Mouse (Mus musculus): ENCODE measurements around the gene Igfbp3. TPM values are rescaled to one million over a fixed set of nuclear protein-coding genes. Genes with fewer than 3 reads are reported as not detected.
"Not testable (repeated sequence)": the region's sequence is repeated elsewhere in the genome, so short reads cannot be mapped to it uniquely, and the experiment has no call there.

Igfbp3 gene
- 10 to 100 TPM in 1 of 2 experiments, 1 to 10 TPM in 1; 8.5 to 12.3 TPM for total RNA-seq (2021)

DNA sequence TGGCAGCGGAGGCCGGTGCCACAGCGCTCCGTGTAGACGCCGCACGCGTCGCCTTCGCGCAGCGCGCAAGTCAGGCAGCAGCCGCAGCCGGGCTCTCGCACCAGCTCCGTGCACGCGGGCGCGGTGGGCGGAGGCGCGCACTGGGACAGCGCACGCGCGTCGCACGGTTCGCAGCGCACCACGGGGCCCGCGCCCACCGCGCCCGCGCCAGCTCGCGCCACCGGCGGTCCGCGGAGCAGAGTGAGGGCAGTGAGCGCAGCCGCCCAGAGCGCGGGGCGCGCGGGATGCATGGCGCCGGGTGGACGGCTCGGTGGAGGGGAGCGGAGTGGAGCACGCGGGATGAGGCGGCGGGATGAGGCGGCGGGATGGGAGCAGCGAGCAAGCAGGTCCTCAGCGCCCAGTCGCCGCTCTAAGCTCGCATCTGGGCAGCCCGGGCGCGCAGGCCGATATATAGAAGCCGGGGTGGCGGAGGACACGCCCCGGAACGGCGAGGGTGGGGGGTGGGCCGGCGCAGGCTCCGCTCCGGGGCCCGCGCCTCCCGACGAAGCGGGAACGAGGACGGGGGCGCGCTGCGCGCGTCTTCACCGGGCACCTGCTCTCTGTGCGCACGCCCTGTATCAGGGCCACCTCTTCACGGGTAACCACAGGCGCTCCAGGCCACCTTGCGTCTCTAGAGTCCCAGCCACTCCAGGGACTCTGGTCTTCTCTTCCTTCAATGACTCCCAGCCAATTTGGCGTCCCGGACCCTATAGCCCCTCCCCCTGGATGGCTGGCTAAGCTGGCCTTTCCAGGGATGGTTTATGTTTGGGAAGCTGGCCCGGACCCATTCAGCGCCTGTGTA lies at the start of gene Igfbp3:
Gene Igfbp3 (minus strand): TSS at position 423 of the 841 bp plus-strand sequence.
- intact Hi-C loops (cut with DNase I), result loop anchor here (2.0 to 10.0 kb wide), 5 partner anchors 123 to 1087 kb away; no protein-coding TSS in a partner anchor
- peak; percentile 83 to 90 for DNase-seq (ENCODE audit: low spot score in 2 of 2)

DNA sequence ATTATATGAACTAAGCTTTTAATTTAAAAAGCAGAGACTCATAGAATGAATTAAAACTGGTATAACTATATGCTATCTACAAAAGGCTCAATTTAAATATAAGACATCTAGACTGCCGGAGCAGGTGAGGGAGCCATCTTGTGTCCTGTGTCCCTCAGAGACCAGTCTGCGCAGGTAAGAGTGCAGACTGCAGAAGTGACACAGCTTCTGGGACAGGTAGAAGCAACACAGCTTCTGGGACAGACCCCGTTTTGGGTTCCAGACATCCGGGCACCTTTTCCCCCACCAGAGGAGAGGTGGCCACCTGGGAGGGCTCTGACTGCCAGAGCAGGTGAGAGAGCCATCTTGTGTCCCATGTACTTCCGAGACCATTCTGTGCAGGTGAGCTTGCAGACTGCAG lies 37.1 kb upstream of the Igfbp3 start:
- intact Hi-C loops (cut with DNase I), result no loop called here

DNA sequence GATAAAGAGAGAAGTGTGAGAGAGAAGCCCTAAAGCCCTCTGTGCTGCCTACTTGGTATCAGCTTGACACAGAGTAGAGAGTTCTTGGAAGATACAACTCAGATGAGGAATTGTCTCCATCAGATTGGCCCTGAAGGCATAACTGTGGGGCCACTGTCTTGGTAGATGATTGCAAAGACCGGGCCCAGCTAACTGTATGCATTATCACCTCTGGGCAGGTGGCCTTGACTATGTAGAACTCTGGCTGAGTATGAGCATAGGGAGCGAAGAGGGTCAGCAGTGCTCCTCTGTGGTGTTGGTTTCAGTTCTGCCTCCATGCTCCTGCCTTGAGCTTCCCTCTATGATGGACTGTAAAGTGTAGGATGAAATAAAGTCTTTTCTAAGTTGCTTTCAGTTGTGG lies 36.7 kb upstream of the Igfbp3 start:
- DNase-seq (ENCODE audit: low spot score in 2 of 2), result no peak
- intact Hi-C loops (cut with DNase I), result no loop called here

More for the DNA sequence above, 37.1 kb upstream of the Igfbp3 start:
- no peak for DNase-seq (ENCODE audit: low spot score in 2 of 2)

DNA sequence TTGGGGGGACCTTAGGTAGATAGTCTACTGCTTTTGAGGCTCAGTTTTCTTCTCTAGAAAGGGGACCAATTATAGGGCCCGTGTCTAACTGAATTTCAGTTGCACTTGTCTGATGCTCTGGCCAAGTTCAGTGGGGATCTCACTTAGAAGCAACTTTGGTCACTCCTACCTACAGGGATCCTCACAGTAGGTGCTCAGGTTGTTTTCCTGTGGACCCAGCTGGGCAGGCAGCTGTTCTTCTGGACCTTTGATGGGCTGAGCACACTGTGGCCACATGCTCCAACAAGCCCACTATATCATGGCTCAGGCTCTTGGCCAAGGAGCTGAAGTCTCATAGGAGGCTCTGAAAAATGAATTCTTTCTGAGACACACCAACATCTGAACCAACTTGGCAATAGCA lies 31.1 kb upstream of the Igfbp3 start:
- intact Hi-C loops (cut with DNase I), result no loop called here
- no peak for DNase-seq (ENCODE audit: low spot score in 2 of 2)

DNA sequence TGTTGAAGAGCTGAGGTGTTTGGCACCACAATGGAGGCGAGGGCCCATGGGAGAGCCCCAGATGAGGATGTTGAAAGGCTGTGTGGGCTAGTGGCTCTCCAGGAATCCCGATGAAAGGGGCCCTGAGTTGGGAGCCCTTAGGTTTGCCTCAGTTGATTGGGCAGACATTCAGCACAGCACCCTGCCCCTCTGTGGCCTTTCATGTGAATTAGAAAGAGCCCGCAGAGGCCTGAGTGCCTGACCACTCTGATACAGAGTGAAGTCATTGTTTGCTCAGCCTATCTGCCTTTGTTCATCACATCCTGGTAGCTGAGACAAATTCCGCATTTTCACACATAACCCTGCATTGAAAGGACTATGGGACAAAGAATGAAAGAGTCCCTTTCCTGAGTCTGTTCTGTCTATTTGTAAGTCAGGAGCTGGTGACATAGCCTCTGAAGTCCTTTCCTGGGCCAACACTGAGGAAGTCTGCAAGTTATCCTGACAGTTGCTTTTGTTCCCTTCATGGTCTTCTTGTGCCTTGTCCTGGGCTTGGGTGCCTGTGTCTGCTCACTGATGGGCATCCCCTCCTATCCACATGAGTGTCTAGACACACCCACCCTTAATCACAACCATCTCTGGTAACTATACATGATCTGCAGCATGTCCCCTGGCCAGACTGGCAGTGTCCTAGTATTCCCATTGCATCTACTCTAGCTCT lies 25.5 kb upstream of the Igfbp3 start:
- intact Hi-C loops (cut with DNase I), result no loop called here

DNA sequence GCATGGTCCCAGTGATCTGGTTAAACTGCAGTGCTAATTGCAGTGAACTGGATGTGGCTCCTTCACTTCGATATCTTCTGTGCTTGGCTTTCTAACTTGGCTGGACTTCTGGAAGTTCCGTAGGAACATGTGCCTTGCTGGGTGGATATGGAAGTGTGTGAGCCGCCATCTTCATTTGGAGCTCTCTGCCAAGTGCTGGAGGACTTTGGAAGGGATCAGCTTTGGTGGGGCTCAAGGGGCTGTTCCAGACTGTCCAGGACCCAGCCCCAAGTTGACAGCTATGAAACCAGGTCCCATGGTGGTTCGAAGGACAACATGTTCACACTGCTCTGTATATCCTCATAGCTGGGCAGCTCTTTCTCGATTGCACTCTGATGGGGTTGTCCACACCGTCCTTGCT lies 24.8 kb upstream of the Igfbp3 start:
- intact Hi-C loops (cut with DNase I), result no loop called here
- no peak for DNase-seq (ENCODE audit: low spot score in 2 of 2)

More for the DNA sequence above, 25.5 kb upstream of the Igfbp3 start:
- no peak for DNase-seq (ENCODE audit: low spot score in 2 of 2)

DNA sequence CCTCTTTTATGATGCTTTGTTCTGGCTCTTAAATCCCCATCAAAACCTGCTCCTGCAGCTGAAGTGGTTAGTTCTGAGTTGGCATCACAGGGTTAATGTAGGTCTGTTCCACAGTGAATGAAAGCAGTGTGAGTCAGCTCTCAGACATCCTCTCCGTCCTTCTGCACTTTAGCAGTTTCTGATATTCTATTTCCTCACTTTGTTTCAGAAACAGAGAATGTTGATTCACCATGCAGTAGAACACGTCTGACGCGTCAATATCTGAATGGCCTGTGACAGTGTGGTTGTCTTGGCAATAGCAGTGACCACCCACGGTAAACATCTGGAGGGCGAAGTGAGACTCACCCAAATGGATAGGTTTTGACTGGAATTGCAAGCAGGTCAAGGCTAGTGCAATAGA lies 24.0 kb upstream of the Igfbp3 start:
- DNase-seq (ENCODE audit: low spot score in 2 of 2), result no peak
- intact Hi-C loops (cut with DNase I), result no loop called here

DNA sequence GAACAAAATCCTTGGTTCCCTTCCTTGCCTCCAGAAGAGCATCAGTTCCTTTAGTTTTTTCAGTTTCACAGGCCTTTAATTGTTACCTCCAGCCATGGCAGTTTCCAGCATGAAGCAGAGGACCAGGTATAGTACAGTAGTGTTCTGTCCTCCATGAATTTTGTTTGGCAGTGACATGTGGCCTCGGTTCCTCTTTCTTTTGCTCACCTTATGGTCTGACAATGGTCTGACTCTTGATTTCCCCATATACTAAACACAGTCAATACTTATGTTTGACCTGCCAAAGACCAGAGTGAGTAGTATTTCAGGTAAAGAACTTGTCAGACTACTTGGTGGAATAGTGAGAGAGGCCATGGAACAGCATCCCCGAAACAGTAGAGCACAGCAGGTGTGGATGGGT lies 23.0 kb upstream of the Igfbp3 start:
- no peak for DNase-seq (ENCODE audit: low spot score in 2 of 2)
- intact Hi-C loops (cut with DNase I), result no loop called here

DNA sequence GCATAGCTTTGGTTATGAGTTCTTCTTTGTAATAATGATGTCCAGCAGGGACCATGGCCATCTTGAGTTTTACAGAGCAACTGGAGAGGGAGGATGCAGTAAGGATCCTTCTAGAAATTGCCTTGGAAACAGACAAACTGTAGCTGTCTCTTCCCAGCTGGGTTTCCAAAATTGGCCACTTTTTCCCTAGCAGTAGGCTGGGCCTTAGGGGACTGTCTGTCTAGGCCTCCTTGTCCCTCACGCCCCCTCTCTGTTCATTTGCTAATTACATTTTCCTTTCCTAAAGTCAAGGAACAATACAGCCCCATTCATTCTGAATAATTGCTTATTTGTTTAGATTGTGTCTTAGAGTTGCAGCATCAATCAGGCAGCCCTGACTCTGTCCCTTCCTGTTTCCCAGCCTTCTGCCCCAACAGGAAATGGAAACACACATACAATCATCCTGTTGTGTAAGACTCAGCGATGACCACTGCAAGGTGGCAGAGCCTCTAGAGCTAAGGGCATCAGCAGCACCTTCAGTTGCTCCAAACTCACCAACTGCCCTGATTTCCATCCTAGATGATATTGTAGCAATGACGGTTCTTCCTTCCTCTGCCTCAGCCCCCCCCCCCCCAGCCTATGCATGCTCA lies 21.4 kb upstream of the Igfbp3 start:
- no peak for DNase-seq (ENCODE audit: low spot score in 2 of 2)
- intact Hi-C loops (cut with DNase I), result no loop called here

DNA sequence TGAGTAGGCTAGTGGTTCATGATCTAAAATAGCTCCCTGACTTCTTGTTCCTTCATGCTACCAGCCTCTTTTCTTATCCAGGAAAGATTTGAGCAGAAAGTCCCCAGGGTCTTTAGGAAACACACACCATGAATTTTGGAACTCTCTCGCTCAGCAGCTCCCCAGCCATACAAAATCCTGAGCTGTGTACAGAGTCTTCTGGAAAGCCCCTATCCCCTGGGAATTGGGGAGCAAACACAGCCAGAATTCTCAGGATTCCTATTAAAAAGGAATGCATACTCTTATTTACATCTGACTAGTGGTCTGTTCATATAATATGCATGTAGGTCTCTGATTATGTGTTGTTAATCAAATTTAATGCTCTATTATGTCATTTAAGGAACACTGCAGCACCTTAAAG lies 20.7 kb upstream of the Igfbp3 start:
- intact Hi-C loops (cut with DNase I), result no loop called here
- DNase-seq (ENCODE audit: low spot score in 2 of 2), result no peak

DNA sequence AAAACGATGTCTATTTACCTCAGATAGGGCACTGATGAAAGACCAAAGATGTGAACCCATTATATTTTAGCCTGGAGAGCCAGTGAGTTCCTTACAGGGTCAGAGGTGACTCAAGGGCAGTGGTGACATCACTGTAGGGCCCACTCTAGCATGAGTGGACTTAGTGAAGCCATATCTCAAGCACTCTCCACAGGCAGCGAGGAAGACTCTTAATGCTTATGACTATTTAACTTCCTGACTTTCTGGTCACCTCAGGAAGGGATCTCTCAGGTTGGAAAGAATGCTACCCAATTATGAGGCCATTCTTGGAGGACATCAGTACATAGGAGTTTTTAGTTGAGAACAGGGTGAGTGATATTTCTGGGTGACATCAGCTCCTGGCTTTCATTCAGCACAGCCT lies 19.6 kb upstream of the Igfbp3 start:
- intact Hi-C loops (cut with DNase I), result no loop called here
- no peak for DNase-seq (ENCODE audit: low spot score in 2 of 2)

DNA sequence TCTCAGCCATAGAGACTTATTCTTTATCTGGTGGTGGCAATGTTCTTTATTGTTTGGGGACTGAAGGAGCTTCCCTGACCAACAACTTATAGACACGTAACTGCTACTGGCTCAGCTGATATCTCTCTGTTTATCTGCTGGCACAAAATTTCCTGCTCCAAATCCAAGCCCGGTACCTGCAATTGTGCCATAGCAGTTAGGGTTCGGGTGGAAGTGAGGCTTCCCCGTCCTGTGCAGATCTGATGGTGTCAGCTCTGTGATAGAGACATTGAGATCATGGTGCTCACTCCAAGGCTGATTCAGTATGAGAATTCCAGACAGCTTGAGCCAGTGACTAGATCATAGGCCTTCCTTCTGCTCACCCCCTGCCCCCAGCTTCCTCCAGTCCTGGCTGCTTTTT lies 18.2 kb upstream of the Igfbp3 start:
- no peak for DNase-seq (ENCODE audit: low spot score in 2 of 2)
- intact Hi-C loops (cut with DNase I), result no loop called here

DNA sequence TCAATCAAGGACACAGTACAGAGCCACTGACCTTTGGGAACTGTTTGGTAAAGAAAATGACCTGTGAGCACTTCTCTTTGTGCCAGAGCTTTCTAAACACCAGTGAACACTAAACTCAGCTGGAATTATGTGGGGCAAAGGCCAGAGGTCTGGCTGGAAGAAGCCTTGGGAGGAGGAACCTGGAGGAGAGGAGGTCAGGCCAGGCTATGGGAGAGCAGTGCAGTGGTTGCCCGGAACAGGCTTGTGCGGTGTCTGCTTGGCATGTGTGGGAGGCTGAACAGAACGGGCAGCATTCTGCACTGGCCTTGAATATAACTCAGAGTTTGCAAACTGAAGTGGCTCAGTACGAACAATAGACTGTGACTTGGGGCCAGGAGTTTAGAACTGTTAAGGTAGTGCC lies 16.3 kb upstream of the Igfbp3 start:
- intact Hi-C loops (cut with DNase I), result no loop called here
- no peak for DNase-seq (ENCODE audit: low spot score in 2 of 2)

DNA sequence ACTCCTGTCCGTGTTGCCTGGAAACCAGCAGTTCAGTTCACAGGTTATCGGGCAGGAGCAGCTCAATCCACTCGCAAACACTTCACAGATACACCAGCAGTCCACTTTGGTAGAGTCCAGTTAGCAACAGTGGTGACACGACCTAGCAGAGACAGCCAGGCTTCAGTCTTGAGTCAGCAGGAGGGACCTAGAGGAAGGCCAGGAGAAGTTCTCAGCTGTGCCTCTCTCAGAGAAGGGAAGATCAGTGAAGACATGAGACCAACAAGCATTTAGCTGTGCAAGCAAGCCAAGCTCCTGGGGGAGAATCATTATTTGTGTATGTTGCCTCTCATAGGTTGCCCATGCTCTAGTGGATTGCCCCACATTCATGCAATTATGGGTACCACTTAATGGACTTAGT lies 14.4 kb upstream of the Igfbp3 start:
- DNase-seq (ENCODE audit: low spot score in 2 of 2), result no peak
- intact Hi-C loops (cut with DNase I), result no loop called here

DNA sequence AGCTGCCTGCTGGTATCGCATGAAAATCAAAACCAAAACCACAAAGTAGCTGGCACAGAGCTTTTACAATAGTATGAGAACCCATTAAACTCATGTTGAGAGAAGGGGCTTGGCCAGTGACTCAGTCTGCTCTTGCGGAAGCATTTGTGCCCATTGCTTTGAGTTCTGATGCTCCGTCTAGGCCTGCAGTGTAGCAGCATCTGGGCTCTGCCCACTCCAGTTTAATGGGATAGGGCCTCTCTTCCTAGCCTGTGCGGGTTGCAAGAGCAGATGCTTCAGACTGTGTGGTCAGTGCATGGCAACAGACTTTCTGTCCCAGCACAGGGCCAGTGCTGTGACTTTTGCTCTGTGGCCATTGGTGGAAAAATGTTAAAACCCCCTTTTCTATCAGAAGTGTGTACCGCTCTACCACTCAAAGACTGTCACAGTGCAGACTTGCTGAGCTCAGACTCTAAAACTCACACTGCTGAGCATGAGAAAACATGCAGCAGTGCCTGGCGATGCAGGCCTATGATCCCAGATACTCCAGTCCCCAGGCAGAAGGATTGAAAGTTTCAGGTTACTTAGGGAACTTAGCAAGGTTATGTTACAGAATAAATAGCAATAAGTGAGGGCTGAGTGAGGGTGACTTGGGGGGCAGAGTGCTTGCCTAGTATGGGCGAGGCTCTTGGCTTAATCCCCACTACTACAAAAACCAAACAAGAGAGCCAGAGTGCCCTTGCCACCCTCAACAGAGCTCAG lies 13.3 kb upstream of the Igfbp3 start:
- no peak for DNase-seq (ENCODE audit: low spot score in 2 of 2)
- intact Hi-C loops (cut with DNase I), result no loop called here

DNA sequence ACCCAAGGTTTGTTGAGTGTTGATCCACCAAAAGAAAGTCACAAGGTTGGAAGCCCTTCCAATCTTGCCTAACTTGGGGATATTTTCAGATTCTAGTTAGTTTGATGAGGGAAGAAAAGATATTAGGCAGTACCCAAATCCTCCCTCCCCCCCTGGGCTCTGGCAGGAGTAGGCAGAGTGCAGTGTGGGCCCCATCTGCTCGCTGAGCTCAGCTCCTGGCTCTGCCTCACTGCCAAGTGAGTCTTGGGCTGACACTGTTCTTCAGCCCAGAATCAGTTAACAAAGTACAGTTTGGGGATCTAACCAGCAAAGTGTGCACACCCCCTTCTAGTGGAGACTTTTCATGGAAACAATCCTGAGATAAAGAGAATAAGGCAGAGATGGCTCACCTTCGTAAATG lies 12.5 kb upstream of the Igfbp3 start:
- DNase-seq (ENCODE audit: low spot score in 2 of 2), result peak in 1 of 2 experiments; percentile 42
- intact Hi-C loops (cut with DNase I), result no loop called here

DNA sequence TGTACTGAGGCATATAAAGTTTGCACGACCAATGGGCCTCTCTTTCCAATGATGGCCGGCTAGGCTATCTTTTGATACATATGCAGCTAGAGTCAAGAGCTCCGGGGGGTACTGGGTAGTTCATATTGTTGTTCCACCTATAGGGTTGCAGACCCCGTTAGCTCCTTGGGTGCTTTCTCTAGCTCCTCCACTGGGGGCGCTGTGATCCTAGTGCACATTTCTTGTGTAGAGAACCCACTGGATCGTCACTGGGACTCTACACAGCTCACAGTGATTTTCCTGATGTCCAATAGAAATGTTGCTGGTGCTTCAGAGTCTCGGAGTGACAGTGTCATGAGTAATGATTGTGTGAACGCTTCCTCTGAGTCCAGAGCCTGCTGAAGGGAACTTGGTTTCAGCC lies 8.1 kb upstream of the Igfbp3 start:
- intact Hi-C loops (cut with DNase I); DNase-seq (ENCODE audit: low spot score in 2 of 2): not testable (repeated sequence)

DNA sequence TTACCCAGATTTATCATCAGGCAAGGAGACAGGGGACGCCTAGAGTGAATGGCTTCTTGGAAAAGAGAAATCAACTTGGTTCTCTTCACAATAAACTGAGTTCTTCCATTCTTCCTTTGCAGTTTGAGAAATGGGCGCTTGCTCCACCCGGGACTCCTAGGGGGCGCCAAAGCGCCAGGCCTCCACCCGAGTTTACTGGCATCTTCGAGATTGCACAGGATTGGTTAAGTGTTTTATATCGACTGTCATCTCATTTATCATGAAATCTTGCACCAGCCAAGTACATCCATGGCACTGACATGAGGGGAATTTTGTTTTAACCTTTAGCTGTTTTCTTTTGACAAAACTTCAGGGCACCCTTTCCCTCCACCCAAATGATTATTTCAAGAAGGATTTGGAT lies 2.0 kb upstream of the Igfbp3 start:
- intact Hi-C loops (cut with DNase I), result loop anchor here (2.0 to 10.0 kb wide), 4 partner anchors 121 to 1085 kb away; no protein-coding TSS in a partner anchor
- peak; percentile 47 to 70 for DNase-seq (ENCODE audit: low spot score in 2 of 2)

DNA sequence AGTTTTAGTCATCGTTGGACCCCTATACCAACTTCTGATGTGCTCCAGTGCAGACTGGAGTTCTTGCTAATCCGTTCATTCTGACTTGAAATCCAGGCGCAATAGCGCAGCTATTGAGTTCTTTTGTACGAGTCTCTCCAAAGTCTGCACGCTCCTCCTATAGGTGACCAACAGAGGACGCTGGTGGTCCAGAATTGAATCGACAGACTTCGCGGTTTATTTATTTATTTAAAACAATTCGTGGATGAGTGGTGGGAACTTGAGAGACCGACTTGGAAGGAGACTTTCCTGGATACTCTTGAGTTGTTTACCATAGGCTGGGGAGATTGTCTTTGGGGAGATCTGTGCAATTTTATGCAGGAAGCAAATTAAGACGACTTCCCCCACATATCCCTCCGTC lies 1.0 kb upstream of the Igfbp3 start:
- intact Hi-C loops (cut with DNase I), result loop anchor here (2.0 to 10.0 kb wide), 5 partner anchors 122 to 1086 kb away; no protein-coding TSS in a partner anchor
- DNase-seq (ENCODE audit: low spot score in 2 of 2), result peak; percentile 47 to 53

DNA sequence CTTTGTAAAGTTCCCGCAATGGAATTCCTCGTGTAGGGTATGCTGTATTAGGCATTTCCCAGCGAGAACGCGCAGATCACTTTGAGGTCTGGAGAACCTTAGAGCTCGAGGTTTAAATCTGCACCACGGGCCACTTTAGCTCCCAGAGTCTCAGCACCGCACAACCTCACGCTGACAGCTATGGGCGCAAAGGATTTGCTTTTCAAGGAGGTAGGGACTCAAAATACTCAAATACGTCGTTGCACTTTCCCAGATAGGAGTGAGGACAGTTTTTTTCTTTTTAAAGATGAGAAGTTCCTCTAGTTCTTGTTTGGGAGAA lies 578 bp upstream of the Igfbp3 start:
- intact Hi-C loops (cut with DNase I), result loop anchor here (2.0 to 10.0 kb wide), 5 partner anchors 122 to 1086 kb away; no protein-coding TSS in a partner anchor
- DNase-seq (ENCODE audit: low spot score in 2 of 2), result peak in 1 of 2 experiments; percentile 30
